Mouse (Mus musculus) hindbrain, embryonic 15.5 days (tissue): ENCODE data around the gene Otulin. TPM values are rescaled to one million over a fixed set of nuclear protein-coding genes. Genes with fewer than 3 reads are reported as not detected.

Experiments used
- ATAC-seq: fragments of 200-750 bp; cut with Nextera tagmentation; 2 replicates; pipeline ENCODE4 v1.8.0; 2017; ENCODE audit warnings: low read depth, moderate number of reproducible peaks, moderate TSS enrichment; ENCODE audit not compliant: low FRiP score
- H3K27ac ChIP-seq: fragments of 300-500 bp; sonication (generic); replicated peaks from 2 replicates; pipeline ENCODE4 v1.5.1; 2015; ENCODE audit warnings: mild to moderate bottlenecking, inconsistent platforms
- H3K27me3 ChIP-seq: fragments of 300-500 bp; sonication (generic); 2 replicates; pipeline ENCODE4 v1.6.1; 2015; ENCODE audit warnings: control low read depth, inconsistent platforms
- H3K36me3 ChIP-seq: fragments of 300-500 bp; sonication (generic); 2 replicates; pipeline ENCODE4 v1.6.1; 2015; ENCODE audit warnings: control low read depth, inconsistent platforms
- H3K4me1 ChIP-seq: fragments of 300-500 bp; sonication (generic); replicated peaks from 2 replicates; pipeline ENCODE4 v1.6.1; 2015; ENCODE audit warnings: control low read depth, inconsistent platforms
- H3K4me2 ChIP-seq: fragments of 300-500 bp; sonication (generic); 2 replicates; pipeline ENCODE4 v1.6.1; 2015; ENCODE audit warnings: moderate library complexity, mild to moderate bottlenecking, inconsistent platforms
- H3K4me3 ChIP-seq: fragments of 300-500 bp; sonication (generic); 2 replicates; pipeline ENCODE4 v1.5.1; 2015; ENCODE audit warnings: mild to moderate bottlenecking, inconsistent platforms
- H3K9ac ChIP-seq: fragments of 300-500 bp; sonication (generic); 2 replicates; pipeline ENCODE4 v1.6.1; 2015; ENCODE audit warnings: inconsistent platforms
- H3K9me3 ChIP-seq: fragments of 300-500 bp; sonication (generic); 2 replicates; pipeline ENCODE4 v1.6.1; 2016; ENCODE audit warnings: control low read depth, inconsistent platforms
- WGBS: fragments of 180-500 bp; shearing (Covaris S2); methylation state at CpG from one replicate; pipeline ENCODE4 v1.1.7; 2015; 5-methylcytosine and 5-hydroxymethylcytosine counted together
- polyA plus RNA-seq: library from polyadenylated mRNA; unstranded; fragments of >200 nt; fragmentation: Nextera tagmentation; extraction: Ambion mirVana; gene quantifications from 2 replicates; pipeline ENCODE4 v1.2.1, GENCODE M21; 2015

The Otulin gene
- polyA plus RNA-seq, 1 experiment from 2014 or later, result 23.5 TPM

DNA sequence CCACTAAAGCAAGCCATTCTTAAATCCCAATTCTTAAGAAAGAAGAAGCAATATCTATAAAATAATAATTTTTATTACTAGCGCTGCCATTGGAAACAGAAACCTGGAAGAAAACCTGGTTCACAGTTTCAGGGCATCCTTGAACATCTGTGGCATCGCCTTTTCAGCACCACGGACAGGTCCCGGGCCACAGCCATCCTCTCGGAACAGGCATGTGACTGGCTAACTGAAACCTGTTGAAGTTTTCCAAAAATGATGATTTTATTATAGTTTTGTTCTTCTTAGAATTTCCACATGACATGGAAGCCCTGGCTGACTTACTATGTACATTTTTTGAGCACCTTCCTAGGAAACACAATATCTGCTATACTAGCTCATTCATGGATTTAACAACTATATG, 24.5 kb upstream of the Otulin start:
- Histone ChIP-seq H3K27me3 (no peaks in the 10 kb centered on the region), H3K4me1 (no peaks in the 10 kb centered on the region), H3K9me3 (no peaks in the 10 kb centered on the region), H3K9ac (no peak overlapping the region), H3K4me2 (no peak overlapping the region), H3K27ac (no peak overlapping the region), H3K36me3 (no peaks in the 10 kb centered on the region), H3K4me3 (no peak overlapping the region)
- no peak for ATAC-seq
- WGBS, result 26% methylated on average over 5 of the region's 5 CpGs

DNA sequence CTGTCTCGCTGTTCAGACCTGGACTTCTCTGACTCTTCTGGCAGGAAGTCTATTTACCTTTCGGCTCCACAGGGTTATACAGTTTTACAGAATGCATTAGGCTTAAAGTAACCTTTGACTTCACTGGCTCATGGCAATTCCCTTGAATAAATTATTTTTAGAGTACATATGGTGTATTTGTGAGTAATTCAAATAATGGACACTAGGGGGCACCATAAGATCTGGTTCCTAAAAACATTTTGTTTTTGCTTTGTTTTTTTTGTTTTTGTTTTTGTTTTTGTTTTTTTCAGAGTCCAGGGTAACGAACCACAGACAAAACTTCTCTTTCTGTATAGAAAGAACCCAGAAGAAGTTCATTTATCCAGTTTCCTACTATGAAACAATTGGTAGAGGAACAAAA, 17.2 kb upstream of the Otulin start:
- whole genome bisulfite sequencing, result 53% methylated on average over 3 of the region's 3 CpGs
- Histone ChIP-seq H3K4me1 (no peaks in the 10 kb centered on the region), H3K4me2 (no peak overlapping the region), H3K36me3 (no peaks in the 10 kb centered on the region), H3K4me3 (no peak overlapping the region), H3K27ac (no peak overlapping the region), H3K9ac (no peak overlapping the region), H3K27me3 (no peaks in the 10 kb centered on the region), H3K9me3 (no peaks in the 10 kb centered on the region)
- no peak for ATAC-seq

DNA sequence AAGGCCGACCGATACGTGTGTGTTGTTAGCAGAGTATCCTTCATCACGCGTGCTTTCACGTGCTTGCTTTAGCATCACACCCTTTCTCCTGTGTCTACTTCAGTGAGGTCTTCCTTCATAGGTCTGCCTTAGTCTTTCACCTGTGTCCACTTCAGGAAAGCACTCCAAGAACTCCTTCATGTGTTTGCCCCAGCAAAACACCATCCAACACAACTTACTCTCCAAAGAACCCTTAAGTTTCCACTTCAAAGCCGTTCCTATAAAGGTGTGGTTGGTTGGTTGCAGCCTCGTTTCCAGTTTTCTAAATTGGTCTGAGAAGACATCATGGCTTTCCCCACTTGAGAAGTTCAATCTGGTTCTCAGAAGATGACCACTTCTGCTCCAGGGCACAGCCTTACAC, 16.2 kb upstream of the Otulin start:
- no peak for ATAC-seq
- H3K4me3 ChIP-seq, result no peak overlapping the region
- no peaks in the 10 kb centered on the region for H3K27me3 ChIP-seq
- no peak overlapping the region for H3K27ac ChIP-seq
- H3K36me3 ChIP-seq, result no peaks in the 10 kb centered on the region
- no peak overlapping the region for H3K4me2 ChIP-seq
- WGBS, result 98% methylated on average over 8 of the region's 8 CpGs
- H3K4me1 ChIP-seq, result no peaks in the 10 kb centered on the region
- H3K9ac ChIP-seq, result no peak overlapping the region
- no peaks in the 10 kb centered on the region for H3K9me3 ChIP-seq

DNA sequence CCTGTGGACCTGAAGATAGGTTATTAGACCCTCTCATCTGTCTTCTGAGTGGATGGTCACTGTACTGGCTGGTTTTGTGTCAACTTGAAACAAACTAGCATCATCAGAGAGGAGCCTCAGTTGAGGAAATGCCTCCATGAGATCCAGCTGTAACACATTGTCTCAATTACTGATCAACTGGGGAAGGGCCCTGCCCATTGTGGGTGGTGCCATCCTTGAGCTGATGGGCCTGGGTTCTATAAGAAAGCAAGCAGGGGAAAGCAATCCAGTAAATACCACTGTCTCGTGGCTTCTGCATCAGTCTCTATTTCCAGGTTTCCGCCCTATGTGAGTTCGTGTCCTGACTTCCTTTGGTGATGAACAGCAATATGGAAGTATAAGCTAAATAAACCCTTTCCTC, 14.8 kb upstream of the Otulin start:
- H3K27ac ChIP-seq, result no peak overlapping the region
- H3K4me1 ChIP-seq, result no peaks in the 10 kb centered on the region
- ATAC-seq, result no peak
- no peak overlapping the region for H3K4me3 ChIP-seq
- 86% methylated on average over 3 of the region's 3 CpGs for WGBS
- H3K36me3 ChIP-seq, result no peaks in the 10 kb centered on the region
- H3K9ac ChIP-seq, result no peak overlapping the region
- H3K4me2 ChIP-seq, result no peak overlapping the region
- H3K9me3 ChIP-seq, result no peaks in the 10 kb centered on the region
- H3K27me3 ChIP-seq, result no peaks in the 10 kb centered on the region

DNA sequence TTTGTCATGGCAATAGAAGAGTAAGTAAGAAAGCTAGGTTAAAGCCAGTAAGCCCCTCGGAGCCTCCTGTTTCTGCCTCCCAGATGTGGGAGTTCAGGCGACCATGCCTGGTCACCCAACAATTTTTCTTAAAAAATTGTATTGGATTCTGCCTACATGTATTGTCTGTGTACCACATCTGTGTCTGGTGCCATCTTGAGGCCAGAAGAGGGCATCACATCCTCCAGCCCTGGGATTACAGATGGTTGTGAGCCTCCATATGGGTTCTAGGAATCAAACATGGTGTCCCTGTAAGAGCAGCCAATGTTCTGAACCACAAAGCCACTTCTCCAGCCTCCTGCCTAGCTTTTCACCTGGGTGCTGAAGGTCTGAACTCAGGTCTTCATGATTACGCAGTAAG, 12.4 kb upstream of the Otulin start:
- H3K27ac ChIP-seq, result no peak overlapping the region

DNA sequence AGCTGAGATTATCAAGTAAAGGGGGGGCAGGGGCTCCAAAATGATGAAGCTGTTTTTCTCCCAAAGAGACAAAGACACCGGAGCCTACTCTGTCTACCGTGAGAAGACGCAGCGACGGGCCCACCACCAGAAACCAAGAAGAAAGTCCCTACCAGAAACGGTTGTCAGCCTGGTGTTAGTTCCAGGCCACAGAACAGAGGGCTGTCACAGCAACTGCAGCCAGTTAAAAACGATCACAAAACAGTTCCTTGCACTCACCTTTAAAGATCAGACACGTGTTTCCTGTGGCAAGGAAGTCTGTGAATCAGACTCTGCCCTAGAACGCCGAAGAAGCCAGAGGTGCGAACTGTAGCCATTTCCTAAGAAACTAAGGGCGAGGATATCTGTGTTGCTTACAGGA, 10.7 kb upstream of the Otulin start:
- no peak overlapping the region for H3K4me2 ChIP-seq
- ATAC-seq, result no peak
- no peaks in the 10 kb centered on the region for H3K4me1 ChIP-seq
- 78% methylated on average over 12 of the region's 12 CpGs for WGBS
- no peaks in the 10 kb centered on the region for H3K27me3 ChIP-seq
- H3K27ac ChIP-seq, result no peak overlapping the region
- H3K36me3 ChIP-seq, result no peaks in the 10 kb centered on the region
- H3K4me3 ChIP-seq, result no peak overlapping the region
- no peaks in the 10 kb centered on the region for H3K9me3 ChIP-seq
- no peak overlapping the region for H3K9ac ChIP-seq

More for the DNA sequence above, 12.4 kb upstream of the Otulin start:
- Histone ChIP-seq H3K4me1 (no peaks in the 10 kb centered on the region), H3K9me3 (no peaks in the 10 kb centered on the region), H3K36me3 (no peaks in the 10 kb centered on the region), H3K4me3 (no peak overlapping the region), H3K9ac (no peak overlapping the region), H3K4me2 (no peak overlapping the region), H3K27me3 (no peaks in the 10 kb centered on the region)
- WGBS, result 91% methylated on average over 3 of the region's 3 CpGs
- no peak for ATAC-seq

DNA sequence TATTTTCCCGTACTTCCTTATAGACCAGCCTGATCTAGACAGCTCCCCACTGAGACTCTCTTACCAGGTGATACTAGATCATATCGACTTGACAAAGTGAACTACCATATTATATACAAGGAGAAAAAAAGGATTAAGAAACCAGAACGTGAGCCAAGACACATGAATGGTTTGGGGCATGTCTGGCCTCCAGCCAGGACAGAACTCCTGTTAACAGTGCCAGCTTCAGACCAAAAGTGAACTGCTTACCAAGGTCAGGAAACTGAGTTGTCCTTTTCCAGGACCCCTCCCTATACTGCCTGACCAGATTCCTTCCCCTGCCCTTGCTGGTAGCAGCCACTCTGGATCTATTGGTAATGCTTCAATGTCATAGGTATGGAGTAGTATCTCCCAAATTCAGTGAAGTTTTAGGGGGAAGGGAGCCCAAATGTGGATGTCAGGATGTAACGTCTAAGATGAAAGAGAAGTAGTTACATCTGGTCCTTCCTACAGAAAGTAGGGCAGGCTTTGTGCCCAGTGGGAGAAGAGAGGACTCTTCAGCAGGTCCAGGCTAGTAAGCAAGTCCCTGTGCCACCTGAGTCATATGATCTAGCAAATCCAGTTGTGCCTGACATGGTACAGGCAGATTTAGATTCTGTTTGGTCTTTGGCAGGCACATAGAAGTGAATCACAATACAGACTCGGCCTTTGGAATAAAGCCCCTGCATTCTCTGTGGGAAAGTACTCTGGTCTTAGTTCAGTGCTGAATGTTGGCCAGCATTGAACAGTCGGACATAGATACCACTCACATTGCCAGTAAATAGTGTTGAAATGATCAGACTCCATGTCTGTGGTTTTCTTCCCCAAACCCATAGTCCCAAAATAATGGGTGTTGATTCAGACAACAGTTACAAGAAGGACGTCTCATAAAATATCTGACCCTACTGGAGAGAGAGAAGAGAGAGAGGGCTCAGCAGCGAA, 3.7 kb upstream of the Otulin start:
- H3K9me3 ChIP-seq, result no peaks in the 10 kb centered on the region
- no peak overlapping the region for H3K4me3 ChIP-seq
- 79% methylated on average over 8 of the region's 8 CpGs for WGBS
- peaks cover 11% of the 10 kb centered on the region for H3K4me1 ChIP-seq
- no peaks in the 10 kb centered on the region for H3K27me3 ChIP-seq
- H3K27ac ChIP-seq, result no peak overlapping the region
- H3K36me3 ChIP-seq, result no peaks in the 10 kb centered on the region
- no peak overlapping the region for H3K9ac ChIP-seq
- no peak for ATAC-seq
- H3K4me2 ChIP-seq, result no peak overlapping the region

DNA sequence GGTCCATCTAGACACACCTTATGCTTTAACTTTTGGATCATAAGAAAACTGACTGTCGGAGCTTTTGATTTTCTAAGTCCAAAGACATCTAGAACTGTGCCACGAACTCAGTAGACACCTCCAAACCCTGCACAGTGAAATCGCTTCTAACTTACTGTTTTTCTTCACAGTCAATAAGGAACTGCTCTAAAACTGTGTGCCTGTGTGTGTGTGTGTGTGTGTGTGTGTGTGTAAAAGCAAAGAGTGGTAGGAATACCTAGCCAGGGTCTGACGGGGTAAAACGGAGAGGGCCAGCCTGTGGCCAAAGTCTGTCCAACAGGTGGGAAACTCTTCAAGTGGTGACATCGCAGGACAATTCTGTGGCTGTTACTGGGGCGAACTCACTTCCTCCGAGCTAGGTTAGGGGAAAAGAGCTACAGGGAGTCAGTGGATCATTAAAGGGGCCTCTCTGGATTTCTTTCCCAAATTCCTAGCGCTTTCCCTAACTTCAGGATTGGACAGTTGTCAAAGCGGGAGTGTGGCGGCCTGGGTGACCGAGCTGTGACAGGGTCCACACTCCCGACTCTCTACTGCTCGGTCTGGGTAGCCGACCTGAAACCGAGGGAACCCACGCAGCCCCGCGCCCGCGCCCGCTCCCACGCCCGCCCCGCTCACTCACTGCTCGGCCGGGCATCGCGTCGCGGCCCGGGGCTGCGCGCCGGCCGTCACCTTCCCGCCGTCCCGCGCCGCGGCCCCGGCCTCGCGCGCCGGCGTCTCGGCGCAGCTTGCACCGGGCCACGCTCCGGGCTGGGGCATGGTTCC, 493 bp downstream of the Otulin start:
- Histone ChIP-seq H3K4me2 (peak overlapping the region; percentile 90), H3K4me3 (peak overlapping the region; percentile 77), H3K4me1 (peaks cover 27% of the 10 kb centered on the region), H3K27ac (peak overlapping the region; percentile 59; the same call in 1 of the 2 replicates), H3K9me3 (no peaks in the 10 kb centered on the region), H3K27me3 (no peaks in the 10 kb centered on the region), H3K9ac (peak overlapping the region; percentile 71), H3K36me3 (no peaks in the 10 kb centered on the region)
- WGBS, result 2% methylated on average over 52 of the region's 53 CpGs
- peak; percentile 76 for ATAC-seq

DNA sequence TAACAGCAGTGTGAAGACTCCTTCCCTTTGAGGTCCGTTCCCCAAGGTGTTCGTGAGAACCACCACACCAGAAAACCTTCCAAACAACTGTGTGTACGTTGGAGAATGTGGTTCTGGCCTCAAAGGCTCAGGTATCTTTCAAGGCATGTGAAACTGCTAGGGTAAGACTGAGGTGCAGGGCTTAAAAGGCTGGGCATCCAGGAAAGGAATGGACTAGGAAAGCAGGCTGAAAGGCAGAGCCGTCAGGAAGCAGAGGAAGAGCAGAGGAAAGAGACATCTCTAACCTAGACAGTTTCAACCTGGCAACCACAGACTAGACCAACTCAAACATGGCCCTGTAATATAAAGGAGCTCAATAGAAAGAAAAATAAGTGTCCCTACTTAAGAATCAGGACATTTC, 1.4 kb downstream of the Otulin start:
- Histone ChIP-seq H3K4me3 (0 out of 2 replicates have a peak overlapping the region, but pooled peaks have one; percentile 8), H3K9me3 (no peaks in the 10 kb centered on the region), H3K9ac (no peak overlapping the region), H3K4me2 (peak overlapping the region; percentile 90), H3K4me1 (peaks cover 27% of the 10 kb centered on the region), H3K27ac (no peak overlapping the region), H3K36me3 (no peaks in the 10 kb centered on the region), H3K27me3 (no peaks in the 10 kb centered on the region)
- no peak for ATAC-seq
- WGBS, result 87% methylated on average over 4 of the region's 4 CpGs

DNA sequence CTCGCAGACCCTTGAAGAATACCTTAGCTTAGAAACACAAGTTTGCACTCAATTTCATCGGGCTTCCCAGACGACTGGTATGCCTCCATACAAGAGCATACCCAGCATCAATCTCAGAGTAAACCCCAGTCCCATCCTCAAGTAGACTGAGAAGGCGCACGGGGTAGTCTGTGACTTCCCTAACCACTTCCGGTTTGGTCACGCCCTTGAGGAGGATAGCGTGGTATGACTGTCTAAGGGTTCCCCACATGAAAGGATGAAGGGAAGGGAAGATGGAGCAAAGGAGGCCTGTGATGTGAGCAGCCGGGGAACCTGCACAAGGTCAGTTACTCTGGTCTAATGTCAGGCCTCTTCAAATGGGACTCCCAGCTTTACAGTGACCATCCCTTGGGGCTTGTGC, 2.7 kb downstream of the Otulin start:
- ATAC-seq, result no peak
- 91% methylated on average over 9 of the region's 9 CpGs for WGBS
- peaks cover 27% of the 10 kb centered on the region for H3K4me1 ChIP-seq

DNA sequence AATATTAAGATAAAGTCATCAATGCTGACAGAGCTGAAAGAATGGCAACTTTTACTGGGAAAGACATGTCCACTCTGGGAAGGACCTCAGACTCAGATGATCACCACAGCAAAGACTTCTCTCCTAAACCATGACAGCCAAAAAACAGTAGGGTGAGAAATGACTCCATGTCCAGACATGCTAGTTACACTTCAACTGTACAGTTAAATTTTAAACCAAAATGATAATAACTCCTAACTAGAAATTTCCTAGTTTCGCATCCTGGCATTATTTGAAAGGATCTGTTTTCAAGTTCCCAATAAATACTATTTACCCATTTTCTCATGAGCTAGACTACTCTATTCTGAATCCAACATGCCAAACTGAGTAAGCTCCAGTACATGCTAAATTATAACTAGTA, 4.2 kb downstream of the Otulin start:
- Histone ChIP-seq H3K9ac (no peak overlapping the region), H3K4me1 (peaks cover 27% of the 10 kb centered on the region), H3K27me3 (no peaks in the 10 kb centered on the region), H3K36me3 (0 out of 2 replicates have a peak, but pooled peaks cover 5% of the 10 kb centered on the region), H3K4me3 (no peak overlapping the region), H3K9me3 (no peaks in the 10 kb centered on the region), H3K27ac (no peak overlapping the region), H3K4me2 (no peak overlapping the region)
- no peak for ATAC-seq
- WGBS, result 100% methylated on average over 1 of the region's 1 CpGs

More for the DNA sequence above, 2.7 kb downstream of the Otulin start:
- Histone ChIP-seq H3K9ac (no peak overlapping the region), H3K9me3 (no peaks in the 10 kb centered on the region), H3K4me2 (no peak overlapping the region), H3K27ac (no peak overlapping the region), H3K4me3 (no peak overlapping the region), H3K36me3 (0 out of 2 replicates have a peak, but pooled peaks cover 3% of the 10 kb centered on the region), H3K27me3 (no peaks in the 10 kb centered on the region)

DNA sequence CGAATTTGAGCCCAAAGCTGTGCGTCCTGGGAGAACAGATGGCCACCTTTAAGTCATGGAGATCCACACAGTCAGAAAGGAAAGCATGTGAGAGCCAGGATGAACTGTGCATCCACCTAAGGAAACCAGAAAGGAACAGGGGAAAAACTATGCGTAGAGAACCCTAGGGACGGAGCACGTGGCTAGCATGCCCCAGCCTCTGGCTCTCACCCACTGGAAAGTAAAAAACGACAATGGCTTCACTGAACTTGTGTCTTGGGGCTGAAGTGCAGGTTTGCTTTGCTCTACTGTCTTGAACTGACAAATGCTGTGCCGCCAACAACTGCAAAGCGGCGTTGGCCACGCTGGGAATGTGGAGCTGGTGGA, 4.6 kb downstream of the Otulin start:
- WGBS, result 82% methylated on average over 10 of the region's 10 CpGs
- Histone ChIP-seq H3K27me3 (no peaks in the 10 kb centered on the region), H3K4me2 (no peak overlapping the region), H3K9me3 (no peaks in the 10 kb centered on the region), H3K36me3 (0 out of 2 replicates have a peak, but pooled peaks cover 5% of the 10 kb centered on the region), H3K4me1 (peaks cover 24% of the 10 kb centered on the region), H3K4me3 (no peak overlapping the region), H3K27ac (no peak overlapping the region), H3K9ac (no peak overlapping the region)
- ATAC-seq, result no peak
